Mouse (Mus musculus) testis, adult 2 months (tissue): Measurements from ENCODE around the gene Rab30.

ENCODE experiments used
- CTCF ChIP-seq: fragments of 200-500 bp; IDR thresholded peaks from 2 replicates; pipeline ENCODE4 v1.5.1; 2012; ENCODE audit warnings: low read depth, mild to moderate bottlenecking, inconsistent platforms, low read length, moderate library complexity; ENCODE audit not compliant: control insufficient read depth, insufficient read depth, insufficient replicate concordance
- POLR2A ChIP-seq: fragments of 200-500 bp; IDR thresholded peaks from 2 replicates; pipeline ENCODE4 v1.6.1; 2012; ENCODE audit warnings: low read depth, mild to moderate bottlenecking, inconsistent platforms, low read length, moderate library complexity; ENCODE audit not compliant: control insufficient read depth

DNA sequence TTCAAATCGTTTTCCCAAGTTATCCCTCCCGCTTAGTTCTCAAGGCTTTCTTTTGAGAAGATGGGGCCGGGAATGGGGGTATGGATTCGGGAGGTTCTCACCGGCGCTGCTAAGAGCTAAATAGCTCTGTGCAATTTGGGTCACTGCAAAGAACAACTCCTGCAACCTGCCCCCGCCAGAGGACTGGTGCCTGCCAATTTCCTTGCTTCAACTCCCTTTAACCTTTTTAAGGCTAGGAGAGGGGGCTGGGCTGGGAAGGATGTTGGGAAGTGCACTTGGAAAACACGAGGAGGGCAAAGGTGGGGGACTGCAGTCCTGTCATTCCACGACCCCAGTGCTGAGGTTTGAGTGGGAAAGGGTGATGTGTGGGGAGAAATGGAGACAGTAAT, 452 bp downstream of the Rab30 start:
- TF ChIP-seq CTCF (no peak), POLR2A (no peak)
